ENCODE assay signal across 1 mouse cellular context in genomic region chr10:59974786-59975185, GRCm38 (mm10).
A peak's percentile ranks its signal among the peaks of the same experiment; 100 is the strongest.
TF ChIP-seq lines count a peak whose summit lies in the region.

No protein-coding gene starts in this region.

TF ChIP-seq in MEL, 35 proteins besides CTCF, POLR2A, EP300 and RAD21 (continued from another document):
- TF ChIP-seq SIN3A (IDR thresholded peaks at IDR 0.05; ENCODE audit: low read length) (peak; percentile 67; the same call in 1 of the 2 replicates), MAFK (IDR thresholded peaks at IDR 0.05; ENCODE audit: borderline replicate concordance, low read depth, low read length) (0 out of 2 replicates have a peak, but pooled peaks have one; percentile 14), ETS1 (IDR thresholded peaks at IDR 0.05; ENCODE audit: low read depth, low read length) (peak; percentile 56; the same call in 1 of the 2 replicates), E2F4 (IDR thresholded peaks at IDR 0.05; ENCODE audit: borderline replicate concordance, low read depth, low read length) (no peak), GATA1 (IDR thresholded peaks at IDR 0.05; ENCODE audit: low read depth, low read length) (peak; percentile 48; the same call in 1 of the 2 replicates), HCFC1 (IDR thresholded peaks at IDR 0.05; ENCODE audit: low read depth, low read length) (peak; percentile 46; the same call in 1 of the 2 replicates), ZNF384 (IDR thresholded peaks at IDR 0.05; ENCODE audit: low read depth, low read length) (no peak), TCF12 (IDR thresholded peaks at IDR 0.05; ENCODE audit: low read depth, low read length) (peak; percentile 45; the same call in 1 of the 2 replicates), UBTF (IDR thresholded peaks at IDR 0.05; ENCODE audit: borderline replicate concordance, insufficient read depth, low read depth, low read length) (no peak), MEF2A (IDR thresholded peaks at IDR 0.05; ENCODE audit: extremely low read depth, insufficient replicate concordance, low read depth, low read length, poor library complexity, severe bottlenecking) (no peak), ZKSCAN1 (IDR thresholded peaks at IDR 0.05; ENCODE audit: low read depth, low read length) (peak; percentile 87), CHD1 (IDR thresholded peaks at IDR 0.05; ENCODE audit: low read depth, low read length) (0 out of 2 replicates have a peak, but pooled peaks have one; percentile 40), MYC (IDR thresholded peaks at IDR 0.05; ENCODE audit: low read depth, low read length) (0 out of 2 replicates have a peak, but pooled peaks have one; percentile 28), TAL1 (IDR thresholded peaks at IDR 0.05; ENCODE audit: low read length) (peak; percentile 15; the same call in 1 of the 2 replicates)
